Mouse (Mus musculus) layer of hippocampus, postnatal 25 days (tissue): ENCODE results near the gene Gabrd. TPM values are rescaled to one million over a fixed set of nuclear protein-coding genes. Genes with fewer than 3 reads are reported as not detected.
"Not testable (repeated sequence)": the region's sequence is repeated elsewhere in the genome, so short reads cannot be mapped to it uniquely, and the experiment has no call there.

ENCODE experiments used
- DNase-seq, 2 experiments: peaks; one replicate each; pipeline ENCODE4 v3.0.0; 2022; ENCODE audit warnings: mixed read lengths in 2 of 2, low spot score in 1 of 2; ENCODE audit errors: extremely low spot score in 1 of 2
- total RNA-seq, 2 experiments: library from RNA; stranded (reverse); gene quantifications; 2 replicates each; pipeline ENCODE4 v1.2.3; 2021

Gabrd gene
- 10 to 100 TPM; 19.7 to 22.2 TPM for total RNA-seq

DNA sequence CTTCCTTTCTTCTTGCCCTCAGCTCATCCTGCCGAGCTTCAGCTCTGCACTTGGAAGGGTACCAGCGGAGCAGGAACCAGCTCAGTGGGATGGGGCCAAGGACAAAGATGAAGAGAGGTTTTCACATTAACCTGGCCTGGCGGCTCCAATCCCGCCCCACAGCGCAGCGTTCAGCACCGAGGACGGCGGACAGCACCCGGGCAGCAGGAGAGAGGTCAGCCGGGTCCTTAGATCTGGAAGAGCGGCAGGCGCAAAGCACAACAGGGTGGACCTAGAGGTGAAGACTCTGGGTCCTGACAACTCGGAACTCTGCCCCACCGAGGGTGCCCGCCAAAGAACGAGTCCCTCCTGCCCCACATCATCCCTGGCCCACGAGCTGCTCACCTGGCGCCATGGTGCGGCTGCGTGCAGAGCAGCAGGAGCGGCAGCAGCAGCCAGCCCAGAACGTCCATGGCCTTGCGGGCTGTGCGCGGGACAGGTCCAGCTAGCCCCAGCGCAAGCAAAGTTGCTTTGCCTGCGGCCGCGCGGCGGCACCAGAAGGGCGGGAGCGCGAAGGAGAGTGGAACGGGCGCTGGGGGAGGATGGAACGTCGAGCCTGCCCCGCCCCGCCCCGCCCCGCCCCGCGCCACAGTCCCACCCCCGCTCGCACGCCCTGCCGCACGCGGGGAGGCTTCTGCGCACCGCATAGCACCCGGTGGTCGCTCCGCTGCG lies at the start of gene Gabrd:
Gabrd (minus strand) TSS at position 602 of the 711 bp plus-strand sequence.
- DNase-seq = peak in 1 of 2 experiments; percentile 45

DNA sequence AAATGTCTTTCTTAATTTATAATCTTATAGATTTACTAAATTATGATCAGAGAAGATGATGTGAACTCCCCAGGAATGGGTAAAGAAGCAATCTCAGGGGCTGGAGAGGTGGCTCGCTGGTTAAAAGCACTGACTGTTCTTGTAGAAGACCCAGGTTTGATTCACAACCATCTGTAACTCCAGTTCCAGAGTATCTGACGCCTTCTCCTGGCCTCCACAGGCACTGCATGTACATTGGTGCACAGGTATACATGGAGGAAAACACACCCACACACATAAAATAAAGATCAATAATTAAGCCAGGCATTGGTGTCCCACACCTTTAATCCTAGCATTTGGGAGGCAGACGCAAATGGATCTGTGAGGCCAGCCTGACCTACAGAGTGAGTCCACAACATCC lies 44.9 kb upstream of the Gabrd start:
- no peak for DNase-seq

DNA sequence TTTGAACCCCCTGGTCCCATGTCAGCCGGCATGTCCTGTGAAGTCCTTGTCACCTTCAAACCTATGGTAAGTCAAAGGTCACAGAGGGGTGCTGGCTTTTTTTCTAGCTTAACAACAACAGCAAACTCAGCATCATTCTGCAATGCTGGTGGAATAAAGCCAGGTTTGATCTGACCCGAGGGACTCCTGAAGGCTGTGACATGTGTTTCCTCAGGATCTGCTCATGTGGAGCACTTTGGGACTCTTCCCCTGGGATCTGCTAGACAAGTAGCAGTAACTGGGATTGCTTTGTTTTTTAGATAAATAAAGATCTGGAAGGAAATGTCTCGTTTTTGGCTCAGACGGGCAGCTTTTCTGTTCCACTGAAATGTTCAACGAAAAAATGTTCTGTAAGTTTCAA lies 36.1 kb upstream of the Gabrd start:
- no peak for DNase-seq

DNA sequence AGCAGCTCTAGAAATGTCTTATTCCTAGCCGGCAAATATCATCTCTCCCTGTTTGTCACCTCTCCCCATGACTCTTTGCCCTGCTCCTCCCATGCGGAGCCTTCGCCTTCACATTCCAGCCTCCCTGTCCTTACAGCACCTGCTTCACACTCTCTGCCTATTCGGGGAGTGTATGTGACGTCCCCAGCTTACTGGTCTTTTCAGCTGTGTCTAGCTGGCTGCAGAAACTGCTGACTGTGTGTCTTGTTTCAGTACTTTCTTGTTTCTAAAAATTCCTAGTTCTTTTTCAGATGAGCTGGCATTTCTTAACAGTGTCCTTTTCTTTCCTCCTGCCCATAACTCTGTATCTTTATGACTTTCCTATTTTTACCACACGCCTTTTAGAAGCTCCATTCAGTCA lies 34.4 kb upstream of the Gabrd start:
- DNase-seq = no peak

DNA sequence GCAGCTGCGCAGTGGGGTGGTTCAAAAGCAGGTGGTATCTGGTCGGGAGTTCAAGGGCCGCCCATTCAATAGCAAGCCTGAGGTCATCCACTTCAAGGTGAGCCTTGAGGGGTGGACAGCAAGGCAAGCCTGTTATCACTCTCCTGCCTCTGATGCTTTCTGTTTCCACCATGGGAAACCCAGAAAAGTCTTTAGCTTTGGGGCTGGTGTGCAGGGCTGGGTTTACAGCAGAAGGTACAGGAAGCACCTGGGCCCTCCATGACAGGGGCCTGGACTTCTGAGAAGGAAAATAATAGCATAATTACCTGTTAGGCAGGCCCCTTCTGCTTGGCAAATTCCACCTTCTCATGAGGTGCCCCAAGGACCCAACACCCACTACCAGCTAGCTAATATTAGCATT lies 31.3 kb upstream of the Gabrd start:
- no peak for DNase-seq

DNA sequence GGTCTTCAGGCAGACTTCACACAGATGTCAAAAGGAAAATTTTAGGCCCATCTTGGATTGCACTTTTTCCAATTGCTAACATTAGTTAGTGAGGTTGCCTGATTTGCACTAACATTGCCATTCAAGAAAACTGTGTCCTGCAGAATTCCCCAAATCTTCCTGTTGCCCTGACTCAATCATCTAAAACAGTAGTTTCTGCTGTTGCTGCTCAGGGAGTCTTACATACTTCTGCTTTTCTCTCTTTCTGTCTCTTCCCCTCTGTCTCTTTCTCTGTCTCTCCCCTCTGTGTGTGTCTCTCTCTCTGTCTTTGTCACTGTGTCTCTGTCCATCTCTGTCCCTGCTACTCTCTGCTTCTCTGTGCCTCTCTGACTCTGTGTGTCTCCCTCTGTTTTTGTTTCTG lies 30.5 kb upstream of the Gabrd start:
- DNase-seq = no peak

DNA sequence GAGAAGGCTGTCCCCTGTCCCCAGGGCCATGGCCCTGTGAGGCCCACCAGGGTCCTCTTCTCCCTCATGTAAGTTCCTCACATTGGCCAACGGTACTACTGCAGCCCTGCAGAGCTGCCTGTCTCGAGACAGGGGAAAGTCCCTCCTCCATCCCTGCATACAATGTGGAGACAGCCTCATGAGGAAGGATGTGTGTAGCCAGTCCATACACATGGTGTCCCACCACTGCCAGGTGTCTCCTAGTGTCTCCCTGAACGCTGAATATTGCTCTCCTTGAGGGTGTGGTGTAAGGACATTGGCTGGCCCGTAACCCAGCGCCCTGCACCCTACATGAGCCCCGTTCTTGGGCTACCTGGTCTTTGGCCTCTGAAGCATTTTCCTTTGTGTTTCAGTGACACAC lies 28.4 kb upstream of the Gabrd start:
- no peak for DNase-seq

DNA sequence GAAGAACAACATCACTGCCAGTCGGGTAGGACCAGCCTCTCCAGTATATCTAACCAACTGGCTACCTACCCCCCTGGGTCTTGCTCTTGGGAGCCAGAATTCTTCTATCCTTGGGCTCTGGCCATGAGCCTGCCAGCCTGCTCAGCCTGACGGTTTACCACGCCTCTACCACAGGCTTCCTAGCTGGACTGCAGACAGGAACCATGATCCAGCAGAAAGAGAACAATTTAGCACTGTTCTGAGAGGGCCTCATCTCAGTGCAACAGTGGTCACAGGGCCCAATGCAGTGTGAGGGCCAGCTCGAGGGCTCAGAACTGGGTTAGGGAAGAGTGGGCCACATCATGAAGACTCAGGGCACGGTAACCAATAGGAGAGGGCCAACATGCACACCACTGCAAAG lies 26.1 kb upstream of the Gabrd start:
- DNase-seq = no peak

DNA sequence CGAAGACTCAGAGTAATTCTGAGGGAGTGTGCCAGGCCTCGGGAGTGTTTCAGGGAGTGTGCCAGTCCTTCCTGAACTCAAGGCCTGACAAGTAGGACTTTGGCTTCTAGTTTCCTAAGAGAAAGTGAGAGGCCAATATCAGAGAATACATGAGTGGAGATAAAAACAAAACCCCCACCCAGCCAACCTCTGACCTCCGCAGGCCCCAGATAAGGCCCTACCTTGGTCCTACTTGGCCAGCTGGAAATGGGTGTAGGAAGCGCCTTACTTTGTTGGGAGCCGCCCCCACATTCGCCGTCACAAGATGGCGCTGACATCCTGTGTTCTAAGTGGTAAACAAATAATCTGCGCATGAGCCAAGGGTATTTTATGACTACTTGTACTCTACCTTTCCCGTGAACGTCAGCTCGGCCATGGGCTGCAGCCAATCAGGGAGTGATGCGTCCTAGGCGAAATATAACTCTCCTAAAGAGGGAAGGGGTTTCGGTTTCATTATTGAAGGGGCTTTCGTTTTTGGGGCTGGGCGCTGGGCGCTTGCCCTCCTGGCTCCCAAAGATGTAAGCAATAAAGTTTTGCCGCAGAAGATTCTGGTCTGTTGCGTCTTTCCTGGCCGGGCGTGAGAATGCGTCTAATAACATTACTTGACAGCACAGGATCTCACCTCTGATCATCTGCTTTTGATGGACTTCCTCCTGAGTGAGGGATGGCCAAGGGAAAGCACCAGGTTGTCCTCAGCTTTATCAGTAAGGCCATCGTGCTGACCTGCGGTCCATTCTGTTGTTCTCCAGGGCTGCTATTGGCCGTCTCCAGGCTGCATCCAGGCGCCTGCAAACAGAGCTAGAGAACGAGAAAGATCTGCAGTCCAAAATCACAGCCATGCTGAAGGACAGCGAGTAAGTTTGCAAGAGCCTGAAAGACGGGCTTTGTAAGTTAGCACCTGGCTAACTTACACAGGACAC lies 23.8 kb upstream of the Gabrd start:
- DNase-seq = not testable (repeated sequence)

DNA sequence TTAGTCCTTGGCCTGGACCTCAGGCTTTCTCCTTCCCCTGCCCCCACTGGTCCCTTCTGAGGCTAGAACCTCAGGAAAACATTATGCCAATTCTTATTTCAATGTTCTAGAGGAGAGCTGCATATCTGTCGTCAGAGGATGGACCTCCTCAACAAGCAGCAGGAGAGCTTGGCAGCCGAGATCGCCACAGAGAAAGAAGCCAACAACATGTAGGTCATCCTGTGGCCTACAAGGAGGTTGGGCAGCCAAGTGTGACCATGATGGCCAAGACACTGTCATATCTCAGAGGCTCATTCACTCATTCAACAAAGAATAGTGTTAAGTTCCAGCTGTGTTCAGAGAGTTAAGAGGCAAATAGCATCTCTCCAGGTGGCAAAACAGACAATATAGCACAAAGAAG lies 22.2 kb upstream of the Gabrd start:
- no peak for DNase-seq

DNA sequence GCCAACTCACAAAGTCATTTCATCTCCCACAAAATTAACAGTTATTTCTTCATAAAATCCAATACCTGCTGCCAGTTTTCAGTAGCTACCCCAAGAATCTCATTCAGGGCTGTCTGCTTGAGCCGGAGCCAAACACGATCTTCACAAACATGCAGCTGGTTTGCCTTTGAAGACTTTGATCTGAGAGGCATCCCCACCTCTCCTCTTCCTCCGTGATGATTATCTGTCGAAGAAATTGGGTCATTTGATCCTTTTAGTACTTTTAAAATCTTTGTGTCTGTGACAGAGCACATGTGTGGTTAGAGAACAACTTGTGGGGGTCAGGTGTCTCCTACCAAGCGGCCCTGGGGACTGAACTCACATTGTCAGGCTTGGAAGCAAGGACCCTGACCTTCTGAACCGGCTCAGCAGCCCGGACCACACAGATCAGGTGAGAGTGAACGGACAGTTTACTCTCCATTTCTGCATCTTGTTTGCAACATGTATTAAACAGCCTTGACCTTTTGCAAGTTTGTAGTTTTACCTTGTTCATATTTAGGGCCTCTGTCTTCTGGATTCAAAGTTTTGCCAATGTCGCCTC lies 16.8 kb upstream of the Gabrd start:
- DNase-seq = no peak

DNA sequence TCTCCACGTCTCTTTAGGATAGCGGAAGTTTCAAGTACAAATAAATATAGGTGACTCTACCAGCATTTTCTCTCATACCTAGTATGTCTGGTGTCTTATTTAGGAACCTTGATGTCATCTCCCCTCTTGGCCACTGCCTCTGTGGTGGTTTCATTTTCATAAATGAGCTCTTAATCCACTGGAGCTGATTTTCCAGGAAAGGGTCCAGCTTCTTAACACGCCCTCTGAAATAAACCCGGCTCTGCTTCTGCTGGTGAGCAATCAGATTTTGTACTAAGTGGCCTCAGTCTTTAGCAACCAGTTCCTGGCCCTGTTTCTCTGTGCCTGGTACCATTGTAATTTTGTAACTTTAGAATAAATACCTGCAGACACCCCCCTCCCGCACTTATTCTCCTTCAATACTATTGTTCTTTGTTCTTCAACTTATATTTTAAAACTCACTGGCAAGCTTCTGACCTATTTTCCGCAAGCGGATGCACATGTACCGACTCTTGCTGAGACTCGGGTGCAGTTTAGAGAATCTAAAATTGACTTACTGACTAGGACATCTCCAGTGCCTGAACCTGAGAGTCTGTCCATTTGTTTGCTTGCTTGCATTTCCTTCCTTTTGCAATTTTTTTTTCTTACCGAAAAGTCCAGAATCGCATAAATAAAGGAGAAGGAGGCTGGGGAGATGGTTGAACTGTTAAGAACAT lies 15.9 kb upstream of the Gabrd start:
- no peak for DNase-seq

DNA sequence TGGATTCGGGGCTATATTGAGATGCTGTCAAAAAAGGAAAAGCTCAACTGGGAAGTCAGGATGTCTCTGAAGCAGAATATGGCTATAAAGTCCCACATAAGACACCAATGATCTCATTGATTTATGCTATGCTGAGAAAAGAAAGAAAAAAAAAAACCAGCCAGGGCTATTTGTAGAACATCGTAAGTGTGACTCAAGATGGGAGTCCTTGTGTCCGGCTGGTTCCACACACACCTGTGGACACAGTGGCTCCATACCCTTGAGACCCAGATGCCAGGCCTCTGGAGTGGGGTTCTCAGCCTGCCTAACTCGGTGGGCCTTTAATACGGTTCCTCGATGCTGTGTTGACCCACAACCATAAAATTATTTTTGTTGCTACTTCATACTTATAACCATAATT lies 14.2 kb upstream of the Gabrd start:
- DNase-seq = no peak

DNA sequence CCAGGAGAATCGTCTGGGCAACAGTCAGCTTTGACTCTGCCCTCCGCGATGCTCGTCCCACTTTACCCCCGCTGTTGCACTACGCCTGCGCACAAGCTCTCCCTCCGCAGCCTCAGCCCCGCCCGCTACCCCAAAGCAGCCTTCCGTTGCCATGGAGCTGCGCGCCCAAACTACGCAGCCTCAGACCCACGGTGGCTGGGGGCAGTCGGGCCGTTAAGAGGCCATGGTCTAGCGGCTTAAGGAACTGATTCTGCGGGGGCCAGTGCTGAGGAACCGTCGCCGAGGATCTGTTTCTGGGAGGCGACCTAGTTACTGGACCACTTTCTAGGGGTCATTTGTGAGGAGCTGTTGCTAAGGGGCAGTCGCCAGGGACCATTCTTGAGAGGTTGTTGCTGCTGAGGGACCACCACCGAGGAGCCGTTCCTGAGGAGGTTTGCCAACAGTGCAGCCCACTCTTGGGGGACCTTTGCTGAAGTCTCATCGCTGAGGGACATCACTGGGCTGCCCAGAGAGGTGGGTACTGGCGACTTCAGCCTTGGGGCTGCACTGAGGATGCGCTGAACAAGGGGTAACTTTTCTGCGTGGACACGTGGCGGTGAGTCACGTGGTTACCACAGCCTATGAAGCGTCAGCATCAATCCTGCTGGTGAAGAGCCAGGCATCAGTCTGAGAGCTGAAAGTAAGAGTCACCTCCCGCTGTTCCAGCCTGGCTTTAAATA lies 11.3 kb upstream of the Gabrd start, which contains the start of gene Cfap74:
Cfap74 (plus strand) TSS at position 133 of the 719 bp plus-strand sequence.
- peak; percentile 72 to 77 for DNase-seq

DNA sequence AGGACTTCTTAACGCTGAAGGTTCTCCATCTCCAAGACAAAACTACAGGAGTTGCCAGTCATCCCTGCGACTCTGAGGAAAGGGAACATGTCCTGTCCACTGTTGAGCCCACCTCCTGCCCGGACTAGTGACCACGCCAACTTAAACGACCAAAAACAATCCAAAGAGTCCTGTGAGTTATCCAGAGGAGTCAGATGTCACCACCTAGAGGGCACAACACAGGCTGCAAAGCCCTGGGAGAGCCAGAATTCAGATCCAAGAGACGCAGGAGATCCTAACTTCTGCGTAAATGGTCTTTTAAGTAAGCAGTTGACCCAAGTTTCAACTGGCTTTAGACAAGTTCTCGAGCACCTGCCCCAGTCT lies 10.8 kb upstream of the Gabrd start:
- DNase-seq = no peak

DNA sequence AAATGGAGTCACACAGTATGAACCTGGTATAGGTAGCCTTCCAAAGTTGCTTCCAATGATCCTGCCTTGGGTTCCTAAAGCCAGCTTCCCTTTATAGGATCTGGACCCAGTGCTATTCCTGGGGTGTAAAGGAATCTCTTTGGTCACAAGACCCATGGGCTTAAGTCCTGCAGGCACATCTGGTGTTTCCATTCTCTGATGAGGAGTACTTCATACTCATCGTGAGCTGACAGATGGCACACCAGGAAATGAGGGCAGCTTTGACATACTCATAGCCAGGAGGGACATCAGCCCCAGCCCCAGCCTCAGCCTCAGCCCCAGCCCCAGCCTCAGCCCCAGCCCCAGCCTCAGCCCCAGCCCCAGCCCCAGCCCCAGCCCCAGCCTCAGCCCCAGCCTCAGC lies 4.6 kb upstream of the Gabrd start:
- no peak for DNase-seq

DNA sequence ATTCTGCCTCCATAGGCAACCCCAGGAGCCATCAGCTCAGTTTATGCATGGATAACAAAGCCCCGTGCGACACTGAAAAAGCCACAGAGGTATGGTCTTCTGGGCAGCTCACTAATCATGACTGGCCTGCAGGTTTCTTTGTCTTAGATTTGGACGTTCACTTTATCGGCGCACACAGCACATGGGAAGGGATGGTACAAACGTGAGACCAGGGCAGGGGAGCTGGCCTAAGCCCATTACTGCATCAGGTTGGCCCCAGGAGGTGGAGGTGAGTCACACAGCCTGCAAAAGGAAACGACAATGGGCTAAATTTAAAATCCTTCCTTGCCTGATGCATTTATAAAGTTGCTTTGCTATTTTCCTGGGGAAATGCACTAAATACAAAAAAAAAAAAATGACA lies 3.2 kb upstream of the Gabrd start:
- no peak for DNase-seq

DNA sequence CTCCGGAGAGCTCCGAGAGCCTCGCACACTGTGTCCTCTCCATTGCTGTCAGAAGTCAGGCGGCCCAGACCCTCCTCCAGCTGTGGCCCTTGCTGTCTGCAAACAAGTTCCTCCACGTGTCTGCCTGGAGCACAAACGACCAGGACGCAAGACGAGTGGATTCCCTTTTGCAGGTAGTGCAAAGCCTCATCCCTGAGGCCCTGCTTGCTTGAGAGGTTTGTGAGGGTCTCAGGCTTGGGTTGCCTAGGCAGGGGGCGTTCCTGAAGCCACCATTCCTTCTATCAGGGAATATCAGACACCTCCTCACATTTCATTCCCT lies 269 bp upstream of the Gabrd start:
- no peak for DNase-seq

DNA sequence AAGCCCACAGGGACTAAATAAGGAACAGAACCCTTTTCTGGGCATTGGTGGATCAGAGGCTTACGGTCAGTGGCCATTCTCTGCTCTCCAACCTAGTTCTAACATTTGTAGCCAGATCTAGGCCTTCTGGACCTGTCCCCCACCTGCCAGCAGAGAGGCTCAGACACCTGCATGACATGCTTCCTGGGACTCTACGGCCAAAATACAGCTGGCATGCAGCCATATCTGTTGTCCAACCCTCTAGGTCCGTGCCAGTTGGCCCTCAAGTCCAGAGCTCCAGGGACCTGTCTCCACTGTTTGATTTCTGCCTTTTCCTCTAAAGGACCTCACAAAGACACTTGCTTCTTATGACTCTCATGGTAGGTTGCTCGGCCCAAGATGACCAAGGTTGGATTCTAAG lies 1.2 kb downstream of the Gabrd start:
- DNase-seq = no peak

DNA sequence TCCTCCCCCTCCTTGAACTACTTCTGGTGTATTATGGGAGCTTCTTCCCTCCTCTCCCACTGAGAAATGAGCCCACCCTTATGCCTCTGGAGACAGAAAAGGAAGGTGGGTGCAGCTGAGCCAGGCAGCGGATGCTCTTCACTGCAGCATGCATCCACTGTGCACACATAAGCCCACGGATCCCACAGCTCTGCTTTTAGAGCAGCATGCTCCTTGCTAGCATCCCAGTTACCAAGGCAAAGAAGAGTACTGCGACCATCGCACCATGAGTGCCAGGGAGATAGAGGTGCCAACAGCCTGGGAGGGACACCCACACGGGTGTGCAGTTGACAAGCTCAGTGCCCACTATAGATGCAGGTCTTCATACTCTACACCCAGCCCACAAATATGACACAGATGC lies 2.4 kb downstream of the Gabrd start:
- no peak for DNase-seq
